Mouse (Mus musculus): Measurements from ENCODE around the gene Slc6a12. TPM values are rescaled to one million over a fixed set of nuclear protein-coding genes. Genes with fewer than 3 reads are reported as not detected.

Gene Slc6a12
- under 1 TPM in 1 of 2 experiments, not detected in 1; 0.48 TPM for polyA plus RNA-seq (2017; shearing (Covaris generic))

DNA sequence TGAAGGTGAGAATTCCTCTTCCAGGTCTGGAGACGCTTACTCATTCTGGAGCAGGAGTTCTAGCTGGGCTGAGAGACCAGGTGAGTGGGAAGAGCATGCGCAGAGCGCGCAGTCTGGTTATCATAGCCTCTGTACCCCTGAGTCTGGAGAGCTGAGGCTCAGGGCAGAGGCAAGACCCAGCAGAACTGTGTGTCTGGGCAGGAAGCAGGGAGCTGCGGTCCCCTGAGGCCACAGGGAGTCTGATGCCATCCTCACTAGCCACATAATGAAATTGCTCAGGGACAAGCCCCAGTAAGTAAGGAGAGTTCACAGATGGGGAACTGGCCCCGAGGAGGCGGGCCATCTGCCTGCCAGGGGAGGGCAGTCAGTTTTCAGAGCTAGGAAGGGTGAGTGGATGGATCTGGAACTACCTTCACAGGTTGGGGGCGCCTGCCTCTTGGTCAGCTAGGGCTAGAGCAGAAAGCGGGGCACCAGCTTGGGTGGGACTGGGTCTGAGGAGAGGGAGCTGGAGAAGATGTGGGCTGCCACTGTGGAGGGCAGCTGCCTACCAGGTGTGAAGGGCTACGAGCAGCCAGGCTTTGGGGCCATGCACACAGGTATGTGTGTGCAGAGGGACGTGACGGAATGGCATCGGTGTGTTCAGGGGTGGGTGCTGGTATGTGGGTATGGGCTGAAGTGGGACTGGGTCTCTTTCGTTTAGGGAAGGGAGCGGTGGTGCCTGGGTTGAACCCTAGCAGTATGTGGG, at the start of gene Slc6a12:
Slc6a12 (plus strand) TSS at position 51 of the 745 bp plus-strand sequence.

DNA sequence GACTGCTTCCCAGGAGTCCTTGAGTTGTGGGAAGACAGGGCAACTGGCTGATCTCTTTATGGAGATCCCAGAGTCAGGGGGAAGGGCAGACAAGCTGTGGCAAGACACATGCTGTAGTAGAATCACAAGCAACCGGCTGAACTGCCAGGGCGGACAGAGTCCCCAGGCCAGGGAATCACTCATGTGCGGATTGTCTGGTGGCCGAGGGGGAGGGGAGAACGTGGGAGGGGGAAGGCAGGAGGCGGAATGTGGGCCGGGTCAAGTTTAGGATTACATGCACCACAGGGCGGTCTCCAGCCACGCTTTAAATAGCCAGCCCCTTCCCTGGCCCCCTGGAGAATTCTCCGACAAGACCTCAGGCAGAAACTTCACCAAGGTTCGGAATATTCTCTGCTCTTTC, 42.9 kb upstream of the Slc6a12 start, which contains the start of gene Slc6a13:
Slc6a13 (plus strand) TSS at position 274 of the 400 bp plus-strand sequence.

Other genes with a start within 250 kb of the Slc6a12 start
- 10 to 100 TPM; 10.1 to 12.5 TPM for gene Mical3, start 212.1 kb upstream of the Slc6a12 start, polyA plus RNA-seq (2017; shearing (Covaris generic))
- gene Pex26, start 159.4 kb upstream of the Slc6a12 start, polyA plus RNA-seq (2017; shearing (Covaris generic)), result 10 to 100 TPM in 1 of 2 experiments, 1 to 10 TPM in 1; 8.5 to 12.8 TPM
- gene Tuba8, start 132.4 kb upstream of the Slc6a12 start, polyA plus RNA-seq (2017; shearing (Covaris generic)), result under 1 TPM in 1 of 2 experiments, not detected in 1; 0.13 TPM
- gene Usp18, start 97.2 kb upstream of the Slc6a12 start, polyA plus RNA-seq (2017; shearing (Covaris generic)), result 10 to 100 TPM; 51.0 to 59.2 TPM
- 1 to 10 TPM in 1 of 2 experiments, under 1 TPM in 1; 0.51 to 1.1 TPM for gene Slc6a13, start 42.8 kb upstream of the Slc6a12 start, polyA plus RNA-seq (2017; shearing (Covaris generic))
- under 1 TPM in 1 of 2 experiments, not detected in 1; 0.11 TPM for gene Iqsec3, start 130.6 kb downstream of the Slc6a12 start, polyA plus RNA-seq (2017; shearing (Covaris generic))

Data from inflammation-experienced regulatory T-cells (primary cell).